Mouse (Mus musculus) heart, embryonic 16.5 days (tissue): Measurements from ENCODE around the gene Prkn. TPM values are rescaled to one million over a fixed set of nuclear protein-coding genes. Genes with fewer than 3 reads are reported as not detected.

Experiments used
- ATAC-seq: fragments of 200-750 bp; cut with Nextera tagmentation; replicated peaks from 2 replicates; pipeline ENCODE4 v1.8.0; 2017; ENCODE audit warnings: moderate number of reproducible peaks; ENCODE audit not compliant: insufficient read depth, low FRiP score; ENCODE audit errors: extremely low read depth
- H3K27ac ChIP-seq: fragments of 300-500 bp; sonication (generic); 2 replicates; pipeline ENCODE4 v1.5.1; 2014; ENCODE audit warnings: mild to moderate bottlenecking, low read length, control low read depth, moderate library complexity
- H3K27me3 ChIP-seq: fragments of 300-500 bp; sonication (generic); 2 replicates; pipeline ENCODE4 v1.6.1; 2014; ENCODE audit warnings: low read length, mixed read lengths; ENCODE audit not compliant: control insufficient read depth, insufficient read depth
- H3K36me3 ChIP-seq: fragments of 300-500 bp; sonication (generic); 2 replicates; pipeline ENCODE4 v1.6.1; 2014; ENCODE audit not compliant: control insufficient read depth, insufficient read depth
- H3K4me1 ChIP-seq: fragments of 300-500 bp; sonication (generic); 2 replicates; pipeline ENCODE4 v1.6.1; 2014; ENCODE audit warnings: low read length, mixed read lengths; ENCODE audit not compliant: control insufficient read depth, insufficient read depth
- H3K4me2 ChIP-seq: fragments of 300-500 bp; sonication (generic); 2 replicates; pipeline ENCODE4 v1.6.1; 2014; ENCODE audit warnings: low read depth, mild to moderate bottlenecking, control low read depth, low read length
- H3K4me3 ChIP-seq: fragments of 300-500 bp; sonication (generic); 2 replicates; pipeline ENCODE4 v1.5.1; 2014; ENCODE audit warnings: mild to moderate bottlenecking, control low read depth, low read length
- H3K9ac ChIP-seq: fragments of 300-500 bp; sonication (generic); 2 replicates; pipeline ENCODE4 v1.6.1; 2014; ENCODE audit warnings: low read length, control low read depth
- H3K9me3 ChIP-seq: fragments of 300-500 bp; sonication (generic); replicated peaks from 2 replicates; pipeline ENCODE4 v1.6.1; 2016; ENCODE audit warnings: low read length; ENCODE audit not compliant: control insufficient read depth
- WGBS: fragments of 180-500 bp; shearing (Covaris S2); extraction: QIAGEN DNeasy Blood & Tissue Kit; methylation state at CpG from one replicate; pipeline ENCODE4 v1.1.7; 2014; 5-methylcytosine and 5-hydroxymethylcytosine counted together
- polyA plus RNA-seq: library from polyadenylated mRNA; unstranded; fragments of >200 nt; fragmentation: Nextera tagmentation; extraction: Ambion mirVana; gene quantifications from 2 replicates; pipeline ENCODE4 v1.2.1, GENCODE M21; 2015

Gene Prkn
- polyA plus RNA-seq, 1 experiment from 2014 or later, result 2.4 TPM

- ATAC-seq, result no peak
- Histone ChIP-seq H3K4me3 (no peak overlapping the region), H3K4me2 (no peak overlapping the region), H3K27ac (no peak overlapping the region), H3K36me3 (no peaks in the 10 kb centered on the region), H3K27me3 (peaks cover 5% of the 10 kb centered on the region), H3K4me1 (peaks cover 3% of the 10 kb centered on the region; the same call in 1 of the 2 replicates), H3K9me3 (no peaks in the 10 kb centered on the region), H3K9ac (no peak overlapping the region)
- 77% methylated on average over 7 of the region's 7 CpGs for WGBS
These were observed 1206.8 kb downstream of the Prkn start for GRCm38 (mm10) chr17:12047032-12047431.

- Histone ChIP-seq H3K9me3 (no peaks in the 10 kb centered on the region), H3K9ac (no peak overlapping the region), H3K4me3 (no peak overlapping the region), H3K36me3 (no peaks in the 10 kb centered on the region), H3K27ac (no peak overlapping the region), H3K4me1 (peaks cover 3% of the 10 kb centered on the region; the same call in 1 of the 2 replicates), H3K4me2 (no peak overlapping the region), H3K27me3 (peaks cover 5% of the 10 kb centered on the region)
- WGBS, result 48% methylated on average over 6 of the region's 6 CpGs
- no peak for ATAC-seq
These were observed 1207.3 kb downstream of the Prkn start for GRCm38 (mm10) chr17:12047523-12047922.

DNA sequence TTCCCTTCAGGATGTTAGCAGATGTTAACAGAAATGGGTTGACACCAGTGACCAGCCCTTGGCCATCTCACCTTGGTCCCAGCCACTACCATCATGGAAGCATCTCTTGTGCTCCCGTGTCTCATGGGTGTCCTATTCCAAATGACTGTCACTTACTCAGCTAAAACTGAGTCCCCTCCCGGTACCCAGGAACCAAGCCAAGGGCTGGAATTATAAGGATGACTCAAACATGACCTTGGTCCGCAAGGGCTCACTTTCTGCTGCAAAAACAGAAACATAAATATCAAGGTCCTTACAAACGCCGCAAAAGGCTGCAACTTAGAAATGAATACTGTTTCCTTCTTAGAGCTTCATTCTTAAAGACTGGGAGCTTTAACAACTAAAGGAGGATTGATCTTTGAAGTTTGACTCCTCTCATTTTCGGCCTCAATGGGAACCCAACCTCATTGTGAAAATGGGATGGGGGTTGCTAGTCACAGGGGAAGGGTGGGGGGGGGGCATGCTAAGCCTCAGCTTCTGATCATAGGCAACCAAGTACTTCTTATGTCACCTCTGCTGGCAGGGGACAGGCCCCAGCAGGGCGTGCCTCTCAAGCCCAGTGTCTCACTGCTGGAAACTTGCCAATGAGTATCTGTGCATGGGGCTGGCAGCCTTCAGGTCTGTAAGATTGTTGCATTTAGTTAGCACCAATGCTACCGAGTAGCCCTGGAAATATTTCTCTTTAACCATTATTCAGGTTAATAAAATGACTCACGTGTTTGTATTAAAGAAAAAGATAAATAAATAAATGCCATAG lies 1208.7 kb downstream of the Prkn start:
- WGBS, result 48% methylated on average over 9 of the region's 9 CpGs
- Histone ChIP-seq H3K27me3 (peaks cover 5% of the 10 kb centered on the region), H3K4me3 (no peak overlapping the region), H3K4me1 (peaks cover 3% of the 10 kb centered on the region; the same call in 1 of the 2 replicates), H3K4me2 (no peak overlapping the region), H3K36me3 (no peaks in the 10 kb centered on the region), H3K9ac (no peak overlapping the region), H3K9me3 (no peaks in the 10 kb centered on the region), H3K27ac (no peak overlapping the region)
- ATAC-seq, result no peak

GRCm38 (mm10) chr17:12050261-12050660 lies 1210.1 kb downstream of the Prkn start:
- 73% methylated on average over 5 of the region's 5 CpGs for WGBS

GRCm38 (mm10) chr17:12051031-12051430 lies 1210.8 kb downstream of the Prkn start:
- no peak overlapping the region for H3K4me2 ChIP-seq
- no peak overlapping the region for H3K9ac ChIP-seq
- 0 out of 2 replicates have a peak, but pooled peaks cover 3% of the 10 kb centered on the region for H3K9me3 ChIP-seq
- WGBS, result 79% methylated on average over 3 of the region's 3 CpGs
- no peak overlapping the region for H3K27ac ChIP-seq
- no peaks in the 10 kb centered on the region for H3K36me3 ChIP-seq
- ATAC-seq, result no peak
- H3K4me1 ChIP-seq, result peaks cover 3% of the 10 kb centered on the region; the same call in 1 of the 2 replicates
- H3K4me3 ChIP-seq, result no peak overlapping the region
- no peaks in the 10 kb centered on the region for H3K27me3 ChIP-seq

More at GRCm38 (mm10) chr17:12050261-12050660, 1210.1 kb downstream of the Prkn start:
- Histone ChIP-seq H3K4me1 (peaks cover 3% of the 10 kb centered on the region; the same call in 1 of the 2 replicates), H3K9me3 (no peaks in the 10 kb centered on the region), H3K4me2 (no peak overlapping the region), H3K27ac (no peak overlapping the region), H3K4me3 (no peak overlapping the region), H3K9ac (no peak overlapping the region), H3K36me3 (no peaks in the 10 kb centered on the region), H3K27me3 (no peaks in the 10 kb centered on the region)
- no peak for ATAC-seq

DNA sequence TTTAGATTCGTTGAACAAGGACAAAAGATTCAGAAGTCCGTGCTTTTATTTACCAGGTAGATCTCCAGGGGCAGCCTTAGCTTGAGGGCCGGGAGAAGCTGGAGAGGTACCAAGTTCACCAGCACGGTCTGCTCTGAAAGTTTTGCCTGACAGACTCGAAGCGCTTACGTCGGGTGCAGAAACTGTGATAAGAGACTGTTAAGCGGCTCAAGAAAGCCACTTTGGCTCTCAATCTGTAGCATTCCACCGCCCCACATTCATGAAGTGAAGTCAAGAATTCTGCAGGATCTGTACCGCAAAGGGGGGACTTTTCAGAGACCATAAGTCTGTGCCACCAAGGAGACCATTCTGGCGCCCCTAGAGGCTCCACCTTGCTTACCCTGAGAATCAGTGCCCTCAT lies 1212.5 kb downstream of the Prkn start:
- no peaks in the 10 kb centered on the region for H3K36me3 ChIP-seq
- no peak for ATAC-seq
- 62% methylated on average over 12 of the region's 12 CpGs for WGBS
- no peak overlapping the region for H3K4me2 ChIP-seq
- H3K9me3 ChIP-seq, result 0 out of 2 replicates have a peak, but pooled peaks cover 3% of the 10 kb centered on the region
- H3K4me1 ChIP-seq, result peaks cover 3% of the 10 kb centered on the region; the same call in 1 of the 2 replicates
- H3K27ac ChIP-seq, result no peak overlapping the region
- H3K27me3 ChIP-seq, result no peaks in the 10 kb centered on the region
- no peak overlapping the region for H3K9ac ChIP-seq
- H3K4me3 ChIP-seq, result no peak overlapping the region

DNA sequence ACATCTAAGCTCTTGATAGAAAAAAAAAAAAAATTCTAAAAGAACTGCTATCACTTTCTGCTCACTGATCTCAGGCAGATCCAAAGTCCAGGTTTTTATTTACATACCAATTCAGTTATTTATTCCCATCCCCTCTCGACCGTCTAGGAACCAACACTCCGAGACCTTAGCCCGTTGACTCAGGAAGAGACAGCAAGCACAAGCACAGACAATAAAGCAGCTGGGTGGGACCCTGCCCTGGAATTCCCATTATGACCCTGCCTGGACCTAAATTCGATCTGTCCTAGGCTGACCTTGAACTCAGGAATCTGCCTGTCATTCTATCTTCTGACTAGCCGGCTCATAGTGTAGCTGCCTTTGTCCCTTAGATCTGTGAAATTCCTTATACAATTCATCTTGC lies 1218.9 kb downstream of the Prkn start:
- H3K9me3 ChIP-seq, result peaks cover 6% of the 10 kb centered on the region; the same call in 1 of the 2 replicates
- WGBS, result 86% methylated on average over 6 of the region's 6 CpGs
- H3K4me2 ChIP-seq, result no peak overlapping the region
- no peak for ATAC-seq
- no peaks in the 10 kb centered on the region for H3K36me3 ChIP-seq
- no peak overlapping the region for H3K27ac ChIP-seq
- no peak overlapping the region for H3K4me3 ChIP-seq
- no peak overlapping the region for H3K9ac ChIP-seq
- H3K4me1 ChIP-seq, result no peaks in the 10 kb centered on the region
- H3K27me3 ChIP-seq, result no peaks in the 10 kb centered on the region

GRCm38 (mm10) chr17:12061381-12061780 lies 1221.2 kb downstream of the Prkn start:
- no peak for ATAC-seq
- Histone ChIP-seq H3K27ac (no peak overlapping the region), H3K4me3 (no peak overlapping the region), H3K36me3 (no peaks in the 10 kb centered on the region), H3K9ac (no peak overlapping the region), H3K4me1 (no peaks in the 10 kb centered on the region), H3K9me3 (peaks cover 3% of the 10 kb centered on the region; the same call in 1 of the 2 replicates), H3K27me3 (no peaks in the 10 kb centered on the region), H3K4me2 (no peak overlapping the region)
- 79% methylated on average over 10 of the region's 10 CpGs for WGBS

- peaks cover 3% of the 10 kb centered on the region; the same call in 1 of the 2 replicates for H3K9me3 ChIP-seq
These were observed 1222.7 kb downstream of the Prkn start for GRCm38 (mm10) chr17:12062861-12063260.

More at GRCm38 (mm10) chr17:12062861-12063260, 1222.7 kb downstream of the Prkn start:
- no peak overlapping the region for H3K27ac ChIP-seq
- WGBS, result 62% methylated on average over 3 of the region's 3 CpGs
- no peak; the same call in 1 of the 2 replicates for ATAC-seq
- H3K36me3 ChIP-seq, result no peaks in the 10 kb centered on the region
- H3K9ac ChIP-seq, result no peak overlapping the region
- no peak overlapping the region for H3K4me2 ChIP-seq
- H3K4me3 ChIP-seq, result no peak overlapping the region
- no peaks in the 10 kb centered on the region for H3K27me3 ChIP-seq
- no peaks in the 10 kb centered on the region for H3K4me1 ChIP-seq
